Comparison of ENCODE assay signal across 8 mouse cellular contexts in the genomic region with DNA sequence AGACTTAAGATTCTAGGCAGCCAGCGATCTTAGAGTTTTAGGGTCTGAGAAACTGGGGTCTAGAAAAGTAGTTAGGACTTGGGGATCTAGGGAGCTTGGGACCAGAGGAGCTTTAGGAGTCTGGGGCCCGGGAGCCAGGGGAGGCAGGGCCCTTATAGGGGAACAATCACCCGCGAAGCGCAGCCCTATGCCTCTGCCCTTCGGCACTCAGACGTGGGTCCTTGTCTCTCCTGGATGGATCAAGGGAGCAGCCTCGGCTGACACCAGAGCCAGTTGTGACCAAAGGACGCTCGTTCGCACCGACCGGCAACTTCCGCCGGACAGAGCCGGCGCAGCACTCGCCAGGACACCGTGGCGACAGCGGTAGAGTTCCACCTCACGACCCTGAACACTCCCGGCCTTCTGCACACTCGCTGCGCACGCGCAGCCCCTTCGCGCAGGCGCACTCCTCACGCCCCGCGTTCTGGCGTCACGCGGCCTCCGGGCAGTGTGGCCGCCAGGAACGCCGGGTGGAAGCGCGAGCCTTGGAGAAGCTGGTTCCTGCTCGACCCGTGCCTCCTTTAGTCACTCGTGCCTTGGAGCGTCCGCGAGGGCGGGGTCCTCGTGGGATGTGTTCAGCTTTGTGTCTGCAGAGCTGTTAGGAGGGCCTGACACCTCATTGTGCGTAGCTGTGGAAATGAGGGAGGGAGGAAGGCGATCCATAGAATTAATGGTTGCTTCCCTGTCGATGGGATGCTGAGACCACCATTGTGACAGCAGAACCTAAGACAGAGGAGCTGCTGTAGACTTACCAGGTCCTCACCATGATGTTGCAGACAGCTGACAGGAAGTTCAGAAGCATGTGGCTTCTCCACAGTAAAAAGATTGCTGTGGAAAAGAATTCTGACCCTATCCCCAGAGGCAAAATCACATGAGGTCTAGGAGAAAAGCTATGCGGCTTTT. TPM values are rescaled to one million over a fixed set of nuclear protein-coding genes. Genes with fewer than 3 reads are reported as not detected.
A peak's percentile ranks its signal among the peaks of the same experiment; 100 is the strongest.
DNase-seq lines count a peak whose midpoint lies in the region; ATAC-seq and TF ChIP-seq lines count a peak whose summit lies in the region.

No protein-coding gene starts in this region.

- no peaks in the 10 kb centered on the region for H3K4me1 ChIP-seq in ES-Bruce4 (ENCODE audit: control insufficient read depth, insufficient read depth, low read length)
- peaks cover 21% of the 10 kb centered on the region for H3K4me1 ChIP-seq in forebrain, embryonic 12.5 days
- peaks cover 15% of the 10 kb centered on the region for H3K4me1 ChIP-seq in heart, postnatal 0 days (ENCODE audit: control insufficient read depth, insufficient read depth)
- H3K4me1 ChIP-seq in liver, embryonic 15.5 days (replicated peaks), result peaks cover 20% of the 10 kb centered on the region
- peaks cover 9% of the 10 kb centered on the region; the same call in 1 of the 2 replicates for H3K4me1 ChIP-seq in neural tube, embryonic 11.5 days (ENCODE audit: control insufficient read depth, insufficient read depth, low read length)
- H3K4me1 ChIP-seq in stomach, embryonic 16.5 days (ENCODE audit: control insufficient read depth, insufficient read depth, low read length), result peaks cover 12% of the 10 kb centered on the region

- peak; percentile 94 for ATAC-seq in forebrain, embryonic 12.5 days (ENCODE audit: low FRiP score)
- ATAC-seq in heart, postnatal 0 days (ENCODE audit: insufficient read depth, low read depth), result peak; percentile 98
- ATAC-seq in liver, embryonic 15.5 days (ENCODE audit: insufficient read depth), result peak; percentile 90
- peak; percentile 91 for ATAC-seq in neural tube, embryonic 11.5 days (ENCODE audit: insufficient read depth, low FRiP score, low TSS enrichment)
- peak; percentile 97 for ATAC-seq in stomach, embryonic 16.5 days (ENCODE audit: insufficient read depth, low FRiP score)

- no peak overlapping the region for H3K27ac ChIP-seq in ES-Bruce4 (ENCODE audit: insufficient read depth, low read length)
- peak overlapping the region; percentile 88 for H3K27ac ChIP-seq in forebrain, embryonic 12.5 days
- peak overlapping the region; percentile 90 for H3K27ac ChIP-seq in heart, postnatal 0 days (ENCODE audit: low read depth)
- peak overlapping the region; percentile 52 for H3K27ac ChIP-seq in liver, embryonic 15.5 days (replicated peaks)
- H3K27ac ChIP-seq in neural tube, embryonic 11.5 days (ENCODE audit: low read depth, low read length), result peak overlapping the region; percentile 39
- H3K27ac ChIP-seq in stomach, embryonic 16.5 days (ENCODE audit: low read length), result peak overlapping the region; percentile 76

- peak overlapping the region; percentile 79 for H3K4me2 ChIP-seq in forebrain, embryonic 12.5 days
- peak overlapping the region; percentile 92 for H3K4me2 ChIP-seq in heart, postnatal 0 days (ENCODE audit: low read depth, low read length)
- peak overlapping the region; percentile 89 for H3K4me2 ChIP-seq in liver, embryonic 15.5 days
- peak overlapping the region; percentile 94 for H3K4me2 ChIP-seq in neural tube, embryonic 11.5 days (ENCODE audit: low read depth)
- H3K4me2 ChIP-seq in stomach, embryonic 16.5 days (ENCODE audit: low read depth, low read length), result peak overlapping the region; percentile 66

- peak overlapping the region; percentile 61 for H3K9ac ChIP-seq in ES-Bruce4 (ENCODE audit: low read depth, poor library complexity, severe bottlenecking)
- H3K9ac ChIP-seq in forebrain, embryonic 12.5 days, result peak overlapping the region; percentile 88
- H3K9ac ChIP-seq in heart, postnatal 0 days (replicated peaks; ENCODE audit: low read depth, low read length), result peak overlapping the region; percentile 91
- peak overlapping the region; percentile 76 for H3K9ac ChIP-seq in liver, embryonic 15.5 days
- H3K9ac ChIP-seq in neural tube, embryonic 11.5 days (ENCODE audit: low read length), result peak overlapping the region; percentile 79
- H3K9ac ChIP-seq in stomach, embryonic 16.5 days (ENCODE audit: low read length), result peak overlapping the region; percentile 93

- H3K27me3 ChIP-seq in ES-Bruce4 (ENCODE audit: control insufficient read depth, insufficient read depth, low read length, poor library complexity, severe bottlenecking), result no peaks in the 10 kb centered on the region
- H3K27me3 ChIP-seq in forebrain, embryonic 12.5 days, result peaks cover 3% of the 10 kb centered on the region; the same call in 1 of the 2 replicates
- no peaks in the 10 kb centered on the region for H3K27me3 ChIP-seq in heart, postnatal 0 days (ENCODE audit: control insufficient read depth, insufficient read depth, low read length)
- H3K27me3 ChIP-seq in liver, embryonic 15.5 days, result peaks cover 30% of the 10 kb centered on the region
- H3K27me3 ChIP-seq in neural tube, embryonic 11.5 days (ENCODE audit: control insufficient read depth, insufficient read depth, low read length), result no peaks in the 10 kb centered on the region
- no peaks in the 10 kb centered on the region; the same call in 1 of the 2 replicates for H3K27me3 ChIP-seq in stomach, embryonic 16.5 days (ENCODE audit: control insufficient read depth, insufficient read depth, low read length)

- DNase-seq in c-Kit-positive CD71-positive TER-119-positive erythroid progenitor cells, embryonic 14.5 days (ENCODE audit: low spot score), result peak; percentile 83
- peak; percentile 94 for DNase-seq in heart, postnatal 0 days (ENCODE audit: low spot score)
- DNase-seq in kidney, postnatal 36 days, result peak; percentile 94 to 97
- DNase-seq in neural tube, embryonic 11.5 days (ENCODE audit: low spot score), result peak; percentile 98

- H3K9me3 ChIP-seq in ES-Bruce4 (replicated peaks; ENCODE audit: control insufficient read depth, insufficient read depth, low read length, poor library complexity, severe bottlenecking), result no peaks in the 10 kb centered on the region
- no peaks in the 10 kb centered on the region for H3K9me3 ChIP-seq in forebrain, embryonic 12.5 days
- H3K9me3 ChIP-seq in heart, postnatal 0 days (replicated peaks; ENCODE audit: control insufficient read depth, low read length), result no peaks in the 10 kb centered on the region
- H3K9me3 ChIP-seq in liver, embryonic 15.5 days (replicated peaks), result no peaks in the 10 kb centered on the region
- no peaks in the 10 kb centered on the region for H3K9me3 ChIP-seq in neural tube, embryonic 11.5 days (ENCODE audit: control insufficient read depth, low read length)
- no peaks in the 10 kb centered on the region for H3K9me3 ChIP-seq in stomach, embryonic 16.5 days (replicated peaks; ENCODE audit: control insufficient read depth, low read length)

- no peaks in the 10 kb centered on the region for H3K36me3 ChIP-seq in ES-Bruce4 (ENCODE audit: control insufficient read depth, insufficient read depth, low read length, poor library complexity, severe bottlenecking)
- H3K36me3 ChIP-seq in forebrain, embryonic 12.5 days (replicated peaks), result no peaks in the 10 kb centered on the region
- H3K36me3 ChIP-seq in heart, postnatal 0 days (replicated peaks; ENCODE audit: control insufficient read depth, insufficient read depth, low read length), result no peaks in the 10 kb centered on the region
- H3K36me3 ChIP-seq in liver, embryonic 15.5 days (replicated peaks), result no peaks in the 10 kb centered on the region
- H3K36me3 ChIP-seq in neural tube, embryonic 11.5 days (ENCODE audit: control insufficient read depth, insufficient read depth, low read length), result no peaks in the 10 kb centered on the region
- no peaks in the 10 kb centered on the region for H3K36me3 ChIP-seq in stomach, embryonic 16.5 days (ENCODE audit: control insufficient read depth, insufficient read depth, low read length)

- no peak for TF ChIP-seq EP300 in ES-Bruce4 (IDR thresholded peaks at IDR 0.05; ENCODE audit: insufficient read depth, low read depth, low read length)
- TF ChIP-seq EP300 in heart, postnatal 0 days (IDR thresholded peaks at IDR 0.05; ENCODE audit: low read depth), result no peak; the same call in 1 of the 2 replicates

- no peak for TF ChIP-seq CTCF in ES-Bruce4 (IDR thresholded peaks at IDR 0.05; ENCODE audit: low read depth, low read length)
- TF ChIP-seq CTCF in heart, postnatal 0 days (IDR thresholded peaks at IDR 0.05; ENCODE audit: low read depth), result no peak

- TF ChIP-seq POLR2A in ES-Bruce4 (IDR thresholded peaks at IDR 0.05; ENCODE audit: insufficient read depth, low read length), result peak; percentile 85

- 3% methylated on average over 50 of the region's 54 CpGs for WGBS in forebrain, embryonic 12.5 days
- 2% methylated on average over 53 of the region's 54 CpGs for WGBS in heart, postnatal 0 days
- 2% methylated on average over 54 of the region's 54 CpGs for WGBS in liver, embryonic 15.5 days (ENCODE audit: insufficient replicate concordance)
- 3% methylated on average over 54 of the region's 54 CpGs for WGBS in neural tube, embryonic 11.5 days
- WGBS in stomach, embryonic 16.5 days, result 2% methylated on average over 54 of the region's 54 CpGs

- peak overlapping the region; percentile 84 for H3K4me3 ChIP-seq in ES-Bruce4 (ENCODE audit: low read depth, low read length)
- peak overlapping the region; percentile 73 for H3K4me3 ChIP-seq in forebrain, embryonic 12.5 days (replicated peaks)
- peak overlapping the region; percentile 76 for H3K4me3 ChIP-seq in heart, postnatal 0 days (ENCODE audit: low read depth, low read length)
- H3K4me3 ChIP-seq in liver, embryonic 15.5 days (replicated peaks), result peak overlapping the region; percentile 66
- H3K4me3 ChIP-seq in neural tube, embryonic 11.5 days (ENCODE audit: low read depth, low read length), result peak overlapping the region; percentile 55
- H3K4me3 ChIP-seq in stomach, embryonic 16.5 days (replicated peaks; ENCODE audit: low read length), result peak overlapping the region; percentile 68

RNA-seq across cellular contexts. Expression of a gene that starts 14.8 kb away (rescaled TPM):
- 2.2 and 5.0 TPM in 2 replicates for polyA plus RNA-seq in ES-Bruce4 (2011; ENCODE audit: insufficient read depth, insufficient read length, low read depth, missing spikeins)
- polyA plus RNA-seq in forebrain, embryonic 12.5 days (2016; fragmentation: Nextera tagmentation; extraction: Ambion mirVana), result 4.6 and 5.1 TPM in 2 replicates
- total RNA-seq in heart, postnatal 0 days (2014; rRNA removed; ENCODE audit: low replicate concordance), result 3.2 and 18.3 TPM in 2 replicates
- 4.6 TPM in 2 replicates for polyA plus RNA-seq in heart, postnatal 0 days (2015; fragmentation: Nextera tagmentation; extraction: Ambion mirVana)
- polyA plus RNA-seq in liver, embryonic 15.5 days (2015; fragmentation: Nextera tagmentation; extraction: Ambion mirVana), result 1.0 and 1.2 TPM in 2 replicates
- polyA plus RNA-seq in neural tube, embryonic 11.5 days (2014; fragmentation: Nextera tagmentation; extraction: Ambion mirVana), result 4.4 and 6.7 TPM in 2 replicates
- polyA plus RNA-seq in stomach, embryonic 16.5 days (2015; fragmentation: Nextera tagmentation; extraction: Ambion mirVana), result 9.7 and 12.2 TPM in 2 replicates

RNA-seq across cellular contexts. Expression of a gene that starts 18.8 kb away (rescaled TPM):
- polyA plus RNA-seq in ES-Bruce4 (2011; ENCODE audit: insufficient read depth, insufficient read length, low read depth, missing spikeins), result 70.4 and 78.0 TPM in 2 replicates
- polyA plus RNA-seq in forebrain, embryonic 12.5 days (2016; fragmentation: Nextera tagmentation; extraction: Ambion mirVana), result 47.0 and 71.6 TPM in 2 replicates
- 206 and 234 TPM in 2 replicates for total RNA-seq in heart, postnatal 0 days (2014; rRNA removed; ENCODE audit: low replicate concordance)
- polyA plus RNA-seq in heart, postnatal 0 days (2015; fragmentation: Nextera tagmentation; extraction: Ambion mirVana), result 60.6 and 70.9 TPM in 2 replicates
- 28.4 and 36.9 TPM in 2 replicates for polyA plus RNA-seq in liver, embryonic 15.5 days (2015; fragmentation: Nextera tagmentation; extraction: Ambion mirVana)
- polyA plus RNA-seq in neural tube, embryonic 11.5 days (2014; fragmentation: Nextera tagmentation; extraction: Ambion mirVana), result 124 and 126 TPM in 2 replicates
- 50.7 and 52.8 TPM in 2 replicates for polyA plus RNA-seq in stomach, embryonic 16.5 days (2015; fragmentation: Nextera tagmentation; extraction: Ambion mirVana)

RNA-seq across cellular contexts. Expression of a gene that starts 26.8 kb away (rescaled TPM):
- 102 and 104 TPM in 2 replicates for polyA plus RNA-seq in ES-Bruce4 (2011; ENCODE audit: insufficient read depth, insufficient read length, low read depth, missing spikeins)
- 14.4 and 16.3 TPM in 2 replicates for polyA plus RNA-seq in forebrain, embryonic 12.5 days (2016; fragmentation: Nextera tagmentation; extraction: Ambion mirVana)
- total RNA-seq in heart, postnatal 0 days (2014; rRNA removed; ENCODE audit: low replicate concordance), result 10.1 and 17.6 TPM in 2 replicates
- polyA plus RNA-seq in heart, postnatal 0 days (2015; fragmentation: Nextera tagmentation; extraction: Ambion mirVana), result 1.8 and 2.4 TPM in 2 replicates
- 3.9 and 5.2 TPM in 2 replicates for polyA plus RNA-seq in liver, embryonic 15.5 days (2015; fragmentation: Nextera tagmentation; extraction: Ambion mirVana)
- polyA plus RNA-seq in neural tube, embryonic 11.5 days (2014; fragmentation: Nextera tagmentation; extraction: Ambion mirVana), result 10.2 and 10.7 TPM in 2 replicates
- 19.8 and 21.9 TPM in 2 replicates for polyA plus RNA-seq in stomach, embryonic 16.5 days (2015; fragmentation: Nextera tagmentation; extraction: Ambion mirVana)

RNA-seq across cellular contexts. Expression of a gene that starts 49.0 kb away (rescaled TPM):
- polyA plus RNA-seq in ES-Bruce4 (2011; ENCODE audit: insufficient read depth, insufficient read length, low read depth, missing spikeins), result 103 and 104 TPM in 2 replicates
- 151 and 173 TPM in 2 replicates for polyA plus RNA-seq in forebrain, embryonic 12.5 days (2016; fragmentation: Nextera tagmentation; extraction: Ambion mirVana)
- 92.0 and 107 TPM in 2 replicates for total RNA-seq in heart, postnatal 0 days (2014; rRNA removed; ENCODE audit: low replicate concordance)
- 62.2 and 71.1 TPM in 2 replicates for polyA plus RNA-seq in heart, postnatal 0 days (2015; fragmentation: Nextera tagmentation; extraction: Ambion mirVana)
- polyA plus RNA-seq in liver, embryonic 15.5 days (2015; fragmentation: Nextera tagmentation; extraction: Ambion mirVana), result 106 and 114 TPM in 2 replicates
- 217 and 219 TPM in 2 replicates for polyA plus RNA-seq in neural tube, embryonic 11.5 days (2014; fragmentation: Nextera tagmentation; extraction: Ambion mirVana)
- 152 and 171 TPM in 2 replicates for polyA plus RNA-seq in stomach, embryonic 16.5 days (2015; fragmentation: Nextera tagmentation; extraction: Ambion mirVana)
